Mouse (Mus musculus): Measurements from ENCODE around the gene Mdfi. TPM values are rescaled to one million over a fixed set of nuclear protein-coding genes. Genes with fewer than 3 reads are reported as not detected.

Gene Mdfi
- polyA plus RNA-seq (2015; fragmentation: Nextera tagmentation; extraction: Ambion mirVana), result 1.8 and 2.8 TPM in 2 replicates

GRCm38 (mm10) chr17:47834482-47834767, at the start of gene Mdfi:
Mdfi (minus strand) TSS chr17:47834691.

Other genes with a start within 250 kb of the Mdfi start
- gene Bysl, start 223.2 kb downstream of the Mdfi start, polyA plus RNA-seq (2015; fragmentation: Nextera tagmentation; extraction: Ambion mirVana), result 17.0 and 18.7 TPM in 2 replicates
- gene Med20, start 223.1 kb downstream of the Mdfi start, polyA plus RNA-seq (2015; fragmentation: Nextera tagmentation; extraction: Ambion mirVana), result 21.2 and 22.4 TPM in 2 replicates
- 1.2 and 1.5 TPM in 2 replicates for gene Gm20517, start 223.1 kb downstream of the Mdfi start, polyA plus RNA-seq (2015; fragmentation: Nextera tagmentation; extraction: Ambion mirVana)
- gene Usp49, start 204.0 kb downstream of the Mdfi start, polyA plus RNA-seq (2015; fragmentation: Nextera tagmentation; extraction: Ambion mirVana), result 1.6 and 1.8 TPM in 2 replicates
- 282 and 308 TPM in 2 replicates for gene Tomm6, start 146.3 kb downstream of the Mdfi start, polyA plus RNA-seq (2015; fragmentation: Nextera tagmentation; extraction: Ambion mirVana)
- 4.3 and 4.6 TPM in 2 replicates for gene Frs3, start 145.7 kb downstream of the Mdfi start, polyA plus RNA-seq (2015; fragmentation: Nextera tagmentation; extraction: Ambion mirVana)
- 0.09 and 0.24 TPM in 2 replicates for gene Gm21981, start 140.2 kb downstream of the Mdfi start, polyA plus RNA-seq (2015; fragmentation: Nextera tagmentation; extraction: Ambion mirVana)
- gene Prickle4, start 140.0 kb downstream of the Mdfi start, polyA plus RNA-seq (2015; fragmentation: Nextera tagmentation; extraction: Ambion mirVana), result 0.61 TPM in 1 of 2 replicates, not detected in the other
- not detected in 2 replicates for gene Pgc, start 107.8 kb downstream of the Mdfi start, polyA plus RNA-seq (2015; fragmentation: Nextera tagmentation; extraction: Ambion mirVana)
- gene Tfeb, start 97.7 kb downstream of the Mdfi start, polyA plus RNA-seq (2015; fragmentation: Nextera tagmentation; extraction: Ambion mirVana), result 30.7 and 30.9 TPM in 2 replicates
- 2.8 and 3.4 TPM in 2 replicates for gene Foxp4, start 90.0 kb upstream of the Mdfi start, polyA plus RNA-seq (2015; fragmentation: Nextera tagmentation; extraction: Ambion mirVana)
- gene 1700122O11Rik, start 203.6 kb upstream of the Mdfi start, polyA plus RNA-seq (2015; fragmentation: Nextera tagmentation; extraction: Ambion mirVana), result not detected in 2 replicates

Data from skeletal muscle tissue, postnatal 0 days (tissue).